Mouse (Mus musculus) adrenal gland, adult (tissue): ENCODE measurements around the gene Ttll1.
"Not testable (repeated sequence)": the region's sequence is repeated elsewhere in the genome, so short reads cannot be mapped to it uniquely, and the experiment has no call there.

ENCODE experiments used
- DNase-seq, 2 experiments: peaks; one replicate each; pipeline ENCODE4 v3.0.0; 2022 to 2023; ENCODE audit warnings: low spot score in 1 of 2; ENCODE audit not compliant: inconsistent age in 2 of 2

Ttll1 gene

DNA sequence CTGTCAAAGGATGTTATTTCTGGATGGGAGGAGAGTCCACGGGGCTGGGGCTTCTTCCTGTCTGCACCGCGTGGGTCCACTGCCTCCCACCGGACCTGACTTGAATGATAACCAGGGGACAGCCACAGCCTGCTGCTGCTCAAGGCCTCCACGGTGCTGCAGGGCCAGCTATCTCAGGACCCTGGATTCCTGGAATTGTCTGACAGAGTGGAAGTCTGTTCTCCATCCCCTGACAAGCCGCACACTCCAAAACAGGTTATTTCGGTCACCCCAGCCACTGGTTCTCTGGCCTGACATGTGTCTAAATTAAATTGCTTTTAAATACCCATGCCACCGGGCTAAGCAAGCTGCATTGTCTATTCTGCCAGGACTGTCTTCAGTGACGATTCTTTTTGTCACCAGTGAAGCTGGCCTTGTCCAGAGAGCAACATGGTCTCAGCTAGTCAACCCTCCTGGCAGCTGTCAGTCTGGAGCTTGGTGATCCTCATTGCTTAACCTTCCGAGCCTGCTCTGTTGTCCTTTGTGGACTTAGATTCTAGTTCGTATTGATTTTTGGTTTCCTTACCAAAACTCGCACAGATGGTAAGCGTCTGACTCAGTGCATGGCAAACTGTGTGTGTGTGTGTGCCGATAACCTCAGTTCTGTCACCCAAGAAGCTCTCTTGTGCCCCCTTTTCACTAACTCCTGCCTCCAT lies 13.1 kb upstream of the Ttll1 start:
- no peak for DNase-seq

DNA sequence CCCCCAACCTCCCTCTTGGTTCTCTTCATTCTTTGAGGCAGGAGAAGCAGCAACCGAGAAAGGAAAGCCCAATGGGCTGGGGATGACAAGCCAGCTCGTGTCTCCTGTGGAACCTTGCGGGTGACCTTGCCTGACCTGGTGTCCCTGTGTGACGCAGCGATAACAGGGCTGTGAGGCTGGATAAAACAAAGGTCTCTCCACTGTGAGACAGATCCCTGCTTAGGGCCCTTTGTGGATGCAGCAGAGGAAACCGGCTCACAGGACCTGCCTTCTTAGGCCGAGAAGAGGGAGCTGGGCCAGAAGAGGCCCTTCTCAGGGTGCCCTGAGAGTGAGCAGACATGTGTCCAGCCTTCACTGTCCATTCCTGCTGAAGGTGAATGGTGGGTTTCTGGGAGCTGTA lies 12.5 kb upstream of the Ttll1 start:
- DNase-seq, result peak; percentile 60 to 83

DNA sequence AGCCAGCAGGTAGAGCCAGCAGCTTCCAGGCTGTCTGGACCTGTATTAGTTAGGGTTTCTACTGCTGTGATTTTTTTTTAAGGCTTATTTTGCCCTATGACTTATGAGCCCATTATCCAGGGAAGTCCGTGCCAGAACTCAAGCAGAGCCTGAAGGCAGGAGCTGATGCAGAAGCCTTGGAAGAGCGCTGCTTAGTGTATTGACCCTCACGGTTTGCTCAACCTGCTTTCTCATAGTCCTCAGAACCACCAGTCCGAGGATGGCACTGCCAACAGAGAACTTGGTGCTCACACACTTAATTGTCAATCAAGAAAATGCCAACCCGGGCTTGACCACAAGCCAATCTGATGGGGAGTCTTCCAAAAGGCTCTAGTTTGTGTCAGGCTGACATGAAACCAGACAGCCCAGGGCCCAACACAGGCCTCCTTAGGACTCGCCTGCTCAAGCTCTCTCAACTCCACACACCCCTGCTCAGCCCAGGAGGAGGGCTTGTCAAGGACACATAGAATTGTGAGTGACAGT lies 10.2 kb upstream of the Ttll1 start:
- no peak for DNase-seq

DNA sequence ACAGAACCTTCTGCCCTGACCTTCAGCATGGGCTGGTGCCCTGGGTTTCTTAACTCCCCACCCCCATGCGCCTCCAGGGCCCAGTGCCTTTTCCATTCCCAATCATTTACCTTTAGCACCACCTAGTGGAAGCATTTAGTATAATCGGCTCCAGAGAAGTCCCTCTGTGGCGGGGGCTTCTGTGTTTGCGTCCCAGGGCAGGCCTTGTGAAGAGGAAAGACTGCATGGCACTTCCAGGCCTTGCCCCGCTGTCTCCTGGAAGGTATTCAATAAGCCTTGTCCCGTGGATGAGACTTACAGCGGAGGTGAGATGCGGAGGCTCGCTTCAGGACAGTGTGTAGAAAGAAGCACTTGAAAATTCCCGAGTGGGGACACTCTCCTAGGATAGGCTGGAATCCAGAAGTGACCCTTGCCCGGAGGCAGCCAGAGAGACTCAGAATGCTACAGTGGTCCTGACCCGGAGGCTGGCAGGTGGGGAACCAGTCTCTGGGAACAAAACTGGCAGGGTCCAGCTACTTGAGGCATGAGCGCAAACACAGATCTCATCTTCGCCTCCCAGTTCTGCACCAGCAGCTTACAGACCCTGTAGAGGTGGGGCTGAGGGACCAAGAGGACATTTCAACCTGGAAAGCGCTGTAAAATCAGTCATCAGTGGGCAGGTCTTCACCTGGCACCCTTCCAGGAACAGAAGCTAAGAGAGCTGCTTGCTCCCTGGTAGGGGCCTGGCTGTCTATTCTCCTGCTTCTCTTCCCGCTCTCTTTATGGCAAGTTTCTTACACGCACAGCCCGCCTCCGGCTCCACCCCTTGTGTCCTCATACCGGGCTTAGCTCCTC lies 7.7 kb upstream of the Ttll1 start:
- peak; percentile 64 to 92 for DNase-seq

DNA sequence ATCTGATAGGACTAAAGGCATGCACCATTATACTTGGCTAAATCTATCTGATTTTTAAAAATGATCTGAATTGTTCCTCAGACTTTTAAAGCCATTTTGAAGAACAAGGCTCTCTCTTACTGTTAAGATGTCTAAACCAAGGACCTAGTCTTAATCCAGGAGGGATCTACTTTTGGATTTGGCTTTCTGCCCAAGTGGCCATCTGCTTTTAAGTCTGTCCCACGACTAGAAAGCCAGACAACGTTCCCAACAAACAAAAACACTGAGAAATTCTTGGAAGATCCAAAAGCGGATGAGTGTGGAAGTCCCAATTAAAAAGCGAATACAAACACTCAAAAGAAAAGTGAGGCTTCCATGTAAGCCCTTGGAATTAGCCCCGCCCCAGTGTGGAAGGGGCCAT lies 4.3 kb upstream of the Ttll1 start:
- no peak for DNase-seq

DNA sequence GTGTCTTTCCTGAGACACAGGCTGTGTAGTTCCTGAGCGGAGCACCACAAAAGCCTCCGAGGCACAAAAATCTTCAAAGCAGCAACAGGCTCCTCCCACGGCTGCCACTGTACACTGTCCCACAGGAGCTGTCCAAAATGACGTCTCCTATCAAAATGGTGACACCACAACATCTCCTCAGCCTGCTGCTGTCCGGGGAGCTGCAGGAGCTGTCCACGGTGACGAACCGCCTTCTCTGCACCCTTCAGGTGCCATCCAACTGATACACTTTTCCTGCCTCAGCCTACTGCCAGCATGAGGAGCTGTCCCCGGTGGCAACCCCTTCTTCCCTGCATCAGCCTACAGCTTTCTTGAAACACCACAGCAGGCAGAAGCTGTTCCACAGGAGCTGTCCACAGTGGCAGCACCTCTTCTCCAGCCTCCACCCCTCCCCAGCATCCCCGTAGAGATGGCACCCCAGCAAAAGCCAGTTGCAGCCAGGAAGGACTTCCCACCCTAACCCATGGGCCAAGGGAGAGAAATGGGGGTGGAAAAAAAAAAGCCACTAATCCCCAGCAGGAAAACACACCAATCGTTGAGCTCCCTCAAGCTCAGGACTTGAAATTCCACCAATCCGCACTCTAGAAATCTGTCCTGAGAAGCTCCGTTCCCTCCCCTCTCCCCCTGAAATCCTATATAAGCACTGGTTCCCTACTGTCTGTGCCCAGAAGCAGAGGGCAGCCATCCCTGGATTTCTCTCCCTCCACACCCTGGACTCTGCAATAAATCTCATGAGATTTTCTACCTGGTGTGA lies 2.0 kb upstream of the Ttll1 start:
- DNase-seq, result no peak

DNA sequence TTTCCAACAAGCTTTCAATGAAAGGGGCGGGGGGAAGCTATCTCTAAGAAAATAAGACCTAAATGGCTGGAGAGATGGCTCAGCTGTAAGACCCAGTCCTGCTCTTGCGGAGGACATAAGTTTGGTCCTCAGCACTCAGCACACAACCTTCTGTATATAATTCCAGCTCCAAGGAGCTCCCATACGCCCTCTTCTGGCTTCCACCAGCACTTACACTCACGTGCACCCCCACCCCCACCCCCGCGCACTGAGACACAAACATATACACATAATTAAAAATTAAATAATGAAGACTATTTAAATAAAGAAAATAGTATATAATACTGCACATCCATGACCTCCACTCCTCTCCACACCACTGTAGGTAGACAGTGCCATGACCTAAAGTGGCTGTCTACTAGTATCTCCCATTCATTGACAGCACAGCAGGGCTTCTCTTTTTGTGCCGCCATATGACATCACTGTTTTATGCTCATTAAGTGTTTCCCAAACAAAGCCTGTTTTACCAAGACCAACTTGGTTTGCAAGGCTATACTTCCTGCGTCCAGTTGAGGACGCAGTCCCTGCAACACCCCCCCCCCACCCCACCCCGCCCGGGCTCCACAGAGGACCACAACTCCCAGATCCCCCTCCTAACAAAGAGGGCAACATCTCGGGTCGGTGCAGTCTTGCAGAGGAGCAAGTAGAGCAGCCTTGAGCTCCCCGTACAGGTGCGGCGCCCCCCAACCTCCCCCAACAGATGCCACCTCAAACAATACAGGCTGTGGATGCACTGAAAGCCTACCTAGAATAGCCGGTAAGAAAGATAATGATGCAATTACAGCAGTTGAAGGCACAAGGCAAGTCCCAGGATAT lies 516 bp downstream of the Ttll1 start:
- no peak for DNase-seq

DNA sequence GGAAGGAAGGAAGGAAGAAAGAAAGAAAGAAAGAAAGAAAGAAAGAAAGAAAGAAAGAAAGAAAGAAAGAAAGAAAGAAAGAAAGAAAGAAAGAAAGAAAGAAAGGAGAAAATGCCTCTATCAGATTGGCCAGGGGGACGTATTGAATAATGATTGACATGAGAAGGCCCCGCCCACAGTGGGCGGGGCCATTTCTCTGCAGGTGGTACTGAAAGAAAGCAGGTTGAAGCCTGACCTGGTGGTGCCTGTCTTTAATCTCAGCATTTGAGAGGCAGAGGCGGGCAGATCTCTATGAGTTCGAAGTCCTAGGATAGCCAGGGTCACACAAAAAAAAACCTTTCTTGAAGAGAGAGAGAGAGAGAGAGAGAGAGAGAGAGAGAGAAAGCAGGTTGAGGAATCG lies 9.2 kb downstream of the Ttll1 start:
- not testable (repeated sequence) for DNase-seq

DNA sequence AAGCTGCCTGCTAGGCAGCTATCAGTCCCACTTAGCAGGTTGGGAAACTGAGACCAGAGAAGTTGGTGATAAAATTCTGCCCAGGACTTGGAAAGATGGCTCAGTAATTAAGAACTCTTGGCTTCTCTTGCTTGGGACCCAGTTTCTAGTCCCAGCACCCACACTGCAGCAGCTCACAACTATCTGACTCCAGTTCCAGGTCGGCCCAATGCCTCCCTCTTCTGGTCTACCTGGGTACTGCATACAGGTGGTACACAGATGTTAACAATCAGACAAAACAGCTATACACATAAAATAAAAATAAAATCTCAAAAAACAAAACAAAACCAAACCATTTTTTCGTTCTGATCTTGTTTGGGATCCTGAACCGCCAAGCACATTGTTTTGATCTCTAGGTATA lies 10.3 kb downstream of the Ttll1 start:
- DNase-seq, result peak in 1 of 2 experiments; percentile 67

DNA sequence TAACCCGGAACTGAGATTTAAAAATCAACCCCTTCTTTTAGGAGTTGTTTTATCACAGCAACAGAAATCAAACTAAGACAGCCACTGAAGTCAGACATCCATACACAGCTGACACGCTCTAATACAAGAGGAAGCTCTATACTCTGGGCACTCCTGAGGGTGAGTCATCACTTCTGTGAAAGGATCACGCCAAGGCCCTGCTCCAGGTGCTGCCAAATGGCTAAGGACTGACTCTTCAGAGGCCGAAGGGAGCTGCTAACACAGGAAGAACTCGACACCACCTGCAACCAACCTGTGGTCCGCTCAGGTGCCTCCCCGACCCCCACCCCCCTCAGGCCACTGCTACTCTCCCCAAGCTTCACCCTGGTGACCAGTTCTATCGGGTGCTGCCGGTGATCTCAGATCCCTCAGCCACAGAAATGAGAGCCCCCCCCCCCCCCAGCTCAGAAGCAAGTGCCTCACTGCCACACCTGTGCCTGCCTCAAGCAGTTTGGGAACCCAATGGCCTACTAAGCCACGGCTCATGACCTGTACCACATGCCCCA lies 11.4 kb downstream of the Ttll1 start:
- DNase-seq, result peak in 1 of 2 experiments; percentile 57

DNA sequence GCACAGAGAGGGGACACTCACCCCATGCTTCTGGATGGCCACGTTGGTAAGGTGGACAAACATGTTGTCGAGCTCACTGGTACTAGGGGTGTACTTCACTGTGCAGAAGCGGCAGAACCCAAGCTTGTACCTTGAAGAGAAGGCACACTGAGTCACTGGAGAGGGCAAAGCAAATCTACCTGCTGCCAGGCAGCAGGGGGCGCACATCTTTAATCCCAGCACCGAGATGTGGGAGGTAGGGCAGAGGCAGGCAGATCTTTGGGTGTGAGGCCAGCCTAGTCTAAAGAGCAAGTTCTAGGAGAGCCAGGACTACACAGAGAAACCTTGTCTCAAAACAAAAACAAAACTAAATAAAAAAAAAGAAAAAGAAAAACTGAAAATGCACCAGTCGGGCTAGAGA lies 13.4 kb downstream of the Ttll1 start:
- peak in 1 of 2 experiments; percentile 35 for DNase-seq

DNA sequence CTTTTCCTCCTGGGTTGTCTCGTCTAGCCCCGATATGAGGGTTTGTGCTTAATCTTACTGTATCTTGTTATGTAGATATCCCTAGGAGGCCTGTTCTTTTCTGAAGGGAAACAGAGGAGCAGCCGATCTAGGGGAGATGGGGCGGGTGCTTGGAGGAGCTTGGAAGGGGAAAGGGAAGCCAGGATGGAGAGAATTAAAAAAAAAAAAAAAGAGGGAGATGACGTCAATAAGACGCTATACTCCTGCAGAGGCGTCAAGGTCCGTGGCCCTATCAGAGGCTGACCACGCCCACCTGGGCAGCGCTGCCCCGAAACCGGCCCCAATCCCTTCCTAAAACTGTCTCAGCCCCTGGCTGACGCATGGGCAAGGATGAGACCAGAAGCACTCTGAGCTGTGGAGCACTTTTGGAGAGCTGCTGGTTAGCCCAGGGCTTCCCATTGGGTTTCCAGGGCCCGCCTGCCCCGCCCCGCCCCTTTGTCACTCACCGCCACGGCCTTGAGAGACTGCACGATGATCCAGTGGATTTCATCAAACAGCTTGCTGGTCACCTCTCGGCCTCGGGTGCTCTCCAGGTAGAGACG lies 14.8 kb downstream of the Ttll1 start:
- peak; percentile 50 to 73 for DNase-seq

DNA sequence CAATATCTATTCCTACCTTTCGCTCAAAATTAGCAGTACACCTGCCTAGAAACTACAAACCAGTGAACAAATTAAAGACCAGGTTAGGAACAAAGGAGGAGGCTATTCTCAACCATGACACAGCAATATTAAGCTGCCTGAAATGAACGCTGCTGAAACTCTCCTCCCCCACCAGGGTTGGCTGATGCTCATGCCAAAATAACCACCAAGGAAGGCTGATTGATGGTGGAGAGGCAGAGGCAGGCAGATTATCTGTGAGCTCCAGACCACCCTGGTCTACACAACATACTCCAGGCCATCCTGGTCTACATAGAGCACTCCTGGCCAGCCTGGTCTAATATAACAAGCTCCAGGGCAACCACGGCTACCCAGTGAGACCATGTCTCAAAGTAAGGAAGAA lies 15.5 kb downstream of the Ttll1 start:
- DNase-seq, result no peak

DNA sequence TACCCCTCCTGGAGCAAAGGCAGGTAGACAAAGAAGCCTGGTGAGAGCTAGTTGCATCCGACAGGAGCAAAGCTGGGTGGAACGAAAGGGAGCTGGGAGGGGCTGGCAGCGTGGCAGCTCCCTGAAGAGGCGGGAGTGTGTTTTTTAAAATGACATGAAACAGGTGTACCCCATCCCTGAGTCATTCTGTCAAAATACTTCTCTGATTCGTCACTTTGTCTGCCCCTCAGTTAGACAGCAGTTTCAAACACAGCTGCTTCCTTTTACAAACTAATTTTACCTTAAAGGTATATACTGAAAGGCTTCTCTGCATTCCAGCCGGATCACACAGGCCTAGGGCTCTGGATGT lies 16.1 kb downstream of the Ttll1 start:
- DNase-seq, result no peak

DNA sequence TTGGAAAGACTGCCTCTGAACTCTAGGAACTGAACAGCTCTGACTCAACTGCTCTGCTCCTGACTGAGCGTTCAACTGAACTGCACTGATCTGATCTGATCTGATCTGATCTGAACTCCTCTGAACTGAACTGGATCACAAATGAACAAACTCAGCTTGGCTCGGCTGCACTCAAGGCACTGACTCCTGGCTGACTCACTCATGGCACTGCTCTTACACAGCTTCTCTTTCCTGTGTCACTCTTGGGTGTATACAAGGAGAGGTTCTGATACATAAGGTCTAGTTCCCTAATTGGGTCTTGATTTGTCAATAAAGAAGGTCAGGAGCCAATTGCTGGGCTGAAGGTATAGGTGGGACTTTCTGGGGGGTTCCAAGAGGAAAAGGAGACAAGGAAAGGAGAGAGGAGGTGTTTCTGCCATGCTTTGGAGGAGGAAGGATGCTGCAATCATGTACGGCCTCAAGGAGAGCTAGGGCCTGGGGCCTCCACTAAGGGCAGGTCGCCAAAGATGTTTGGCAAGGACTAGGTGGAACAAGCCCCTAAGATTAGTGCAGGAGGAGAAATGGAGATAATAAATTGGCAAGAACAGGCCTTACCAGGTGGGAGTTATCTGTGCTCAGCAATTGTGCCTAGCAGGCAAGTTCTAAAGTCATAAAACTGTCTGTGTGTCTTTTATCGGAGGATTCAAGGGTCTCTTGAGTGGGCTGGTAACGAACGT lies 16.7 kb downstream of the Ttll1 start:
- peak in 1 of 2 experiments; percentile 49 for DNase-seq

DNA sequence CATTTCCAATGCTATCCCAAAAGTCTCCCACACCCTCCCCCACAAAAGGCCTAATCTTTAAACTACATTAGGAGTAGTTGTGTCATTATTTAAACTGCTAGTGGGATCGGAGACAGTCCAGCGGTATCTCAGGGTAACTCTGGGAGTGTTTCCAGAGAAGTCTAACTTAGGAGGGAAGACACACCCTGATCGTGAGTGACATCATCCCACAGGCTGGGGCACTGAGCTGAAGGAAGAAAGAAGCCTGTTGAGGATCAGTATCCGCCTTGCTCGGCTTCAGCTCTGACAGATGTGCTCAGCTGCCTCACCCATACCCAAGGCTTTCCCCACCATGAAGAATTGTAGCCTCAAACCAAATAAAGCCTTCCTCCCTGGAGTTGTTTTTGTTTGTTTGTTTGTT lies 18.8 kb downstream of the Ttll1 start:
- DNase-seq, result no peak

DNA sequence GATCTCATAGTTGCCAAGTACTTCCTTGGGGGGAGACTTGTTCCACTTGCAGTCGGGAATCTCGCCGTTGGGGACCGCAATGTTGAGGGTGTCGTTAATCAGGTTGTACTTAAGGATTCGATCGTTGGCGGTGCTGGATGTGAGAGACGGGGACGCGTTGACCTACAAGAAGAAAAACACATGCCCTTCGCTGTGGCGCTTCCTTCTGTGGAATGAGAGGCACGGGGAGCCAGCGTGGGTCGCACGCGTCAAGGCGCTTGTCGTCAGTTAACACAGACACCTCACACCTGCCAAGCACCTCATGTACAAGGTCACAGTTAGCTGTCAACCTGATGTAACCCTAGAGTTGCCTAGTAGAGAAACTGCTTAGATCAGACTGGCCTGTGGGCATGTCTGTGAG lies 21.2 kb downstream of the Ttll1 start:
- no peak for DNase-seq

DNA sequence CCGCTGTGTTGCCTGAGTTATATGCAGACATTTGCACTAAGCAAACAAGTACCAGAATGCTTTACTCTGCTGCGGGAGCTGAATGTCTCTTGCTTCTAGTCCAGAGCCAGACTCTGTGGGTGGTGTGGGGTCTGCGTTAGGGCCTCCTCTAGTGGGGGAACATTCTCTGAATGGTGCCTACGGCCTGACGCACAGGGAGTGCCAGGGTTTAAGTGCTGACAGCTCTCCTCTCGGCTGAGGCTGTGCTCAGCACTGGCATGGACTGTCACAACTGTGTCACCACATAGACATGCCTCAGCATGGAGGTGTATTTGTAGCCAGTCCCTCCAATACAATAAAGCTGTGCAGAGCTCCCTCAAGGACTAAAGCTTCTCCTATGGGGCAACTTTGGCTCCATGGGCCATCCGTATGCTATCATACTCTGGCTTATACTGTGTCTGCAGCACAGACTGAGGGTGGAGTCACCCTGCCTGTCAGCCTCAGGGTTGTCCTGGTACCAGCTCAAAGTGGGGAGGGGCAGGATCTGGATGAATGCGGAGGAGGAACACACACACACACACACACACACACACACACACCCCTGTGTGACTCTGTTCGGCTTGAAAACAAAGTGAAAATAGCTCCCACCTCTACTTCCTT lies 23.1 kb downstream of the Ttll1 start:
- no peak for DNase-seq

DNA sequence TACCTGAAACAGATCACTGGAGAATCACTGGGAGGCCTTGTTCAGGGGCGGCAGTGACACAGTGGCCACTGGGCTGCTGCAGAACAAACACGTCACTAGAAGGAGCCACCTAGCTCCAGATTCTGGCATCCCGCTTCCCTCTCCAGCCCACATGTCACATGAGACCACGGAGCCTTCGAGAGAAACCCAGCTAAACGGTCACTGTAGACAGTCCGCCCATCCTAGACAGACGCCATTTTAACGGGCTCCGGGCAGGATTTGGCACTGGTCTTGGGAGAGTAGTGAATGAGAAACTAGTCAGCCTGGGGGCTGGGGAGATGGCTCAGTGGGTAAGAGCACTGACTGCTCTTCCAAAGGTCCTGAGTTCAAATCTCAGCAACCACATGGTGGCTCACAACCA lies 26.4 kb downstream of the Ttll1 start:
- no peak for DNase-seq
